Mouse (Mus musculus) frontal cortex, adult (tissue): ENCODE measurements at regions not wholly inside any gene's neighbourhood (a gene's known extent, or its start where the extent isn't known, plus 50 kb on each side); places are given as distances from the start of the nearest gene placed in this dataset.

Experiments
- ATAC-seq: cut with Nextera tagmentation; 2 replicates; pipeline ENCODE4 v1.9.2; 2017; ENCODE audit warnings: mild to moderate bottlenecking, moderate library complexity, mixed read lengths; ENCODE audit not compliant: low TSS enrichment

DNA sequence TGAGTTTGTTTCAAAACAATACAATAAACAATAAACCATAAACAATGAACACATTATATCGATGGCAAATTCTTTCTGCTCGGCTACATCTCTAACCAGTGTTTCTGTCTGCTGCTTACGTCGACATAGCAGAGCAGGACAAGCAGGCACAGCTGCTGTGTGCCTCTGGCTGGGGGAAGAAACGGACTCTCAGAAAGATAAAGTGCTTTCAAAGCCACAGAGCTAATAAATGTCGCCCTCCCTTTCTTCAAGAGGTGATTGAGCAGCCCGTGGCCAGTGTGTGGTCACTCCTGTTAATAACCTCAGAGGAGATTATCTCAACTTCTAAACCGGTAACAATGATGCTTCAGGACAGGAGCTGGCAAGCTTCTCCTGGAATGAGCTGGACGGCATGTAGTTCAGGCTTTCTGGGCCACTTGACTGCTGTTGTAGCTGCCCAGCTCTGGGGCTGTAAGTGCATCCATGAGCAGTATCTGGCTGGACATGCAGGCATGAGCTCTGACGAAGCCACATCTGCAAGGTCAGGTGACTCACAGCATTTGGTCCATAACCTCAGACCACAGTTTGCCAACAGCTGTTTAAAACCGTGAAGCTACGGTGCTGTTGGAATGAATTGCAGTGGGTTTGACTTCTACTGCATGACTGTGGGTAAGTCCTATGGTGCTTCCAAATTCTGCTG, 55.6 kb downstream of the Evx1 start:
- no peak for ATAC-seq

DNA sequence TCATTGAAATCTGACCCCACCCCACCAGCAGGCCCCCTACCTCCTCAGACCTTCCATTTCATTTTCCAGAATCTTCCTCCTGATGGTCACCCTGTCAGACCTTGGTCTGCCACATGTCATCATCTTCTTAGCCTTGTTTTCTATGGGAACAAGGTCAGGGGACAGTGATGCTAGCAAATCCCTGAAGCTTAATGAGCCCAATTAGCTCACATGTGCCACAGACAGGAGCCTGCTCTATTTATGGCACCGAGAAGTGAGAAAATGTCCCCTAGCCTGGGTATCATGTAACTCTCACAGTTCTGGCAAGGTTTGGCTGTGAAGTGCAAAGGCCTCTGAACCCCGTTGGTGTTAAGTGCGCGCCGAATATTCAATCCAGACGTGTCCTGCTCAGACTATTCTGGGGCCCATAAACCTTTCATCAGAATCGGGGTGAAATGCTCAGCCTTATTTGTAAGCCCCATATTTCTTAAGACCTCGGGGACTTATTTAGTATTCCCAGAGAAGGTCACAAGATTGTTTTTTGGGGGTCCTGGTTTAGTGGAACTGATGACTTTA, 57.6 kb downstream of the Evx1 start:
- ATAC-seq: no peak

DNA sequence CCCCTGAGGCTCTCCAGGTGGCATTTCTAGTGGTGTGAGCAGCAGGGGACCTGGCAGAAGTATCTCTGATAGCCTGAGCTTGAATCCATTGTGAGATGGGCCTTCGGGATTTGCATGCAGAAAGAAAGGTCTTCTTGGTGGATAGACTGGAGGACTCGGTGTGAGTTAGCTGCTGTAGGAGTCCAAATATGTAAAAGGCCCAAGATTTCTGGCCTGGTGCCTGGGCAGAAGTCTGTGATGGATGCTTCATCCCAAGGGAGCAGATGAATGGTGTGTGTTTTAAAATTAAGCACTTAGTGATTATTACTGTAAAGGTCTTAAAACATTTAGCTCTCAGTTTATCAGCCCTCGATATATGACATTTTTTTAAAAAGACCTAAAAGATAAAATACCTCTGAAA, 65.8 kb downstream of the Evx1 start:
- no peak for ATAC-seq

GRCm38 (mm10) chr6:52379588-52379987, 66.3 kb downstream of the Evx1 start:
- ATAC-seq: no peak

- ATAC-seq: no peak
Measured at GRCm38 (mm10) chr6:52385044-52385443, 71.7 kb downstream of the Evx1 start.

- no peak for ATAC-seq
Measured at GRCm38 (mm10) chr6:52401404-52401803, 88.1 kb downstream of the Evx1 start.

DNA sequence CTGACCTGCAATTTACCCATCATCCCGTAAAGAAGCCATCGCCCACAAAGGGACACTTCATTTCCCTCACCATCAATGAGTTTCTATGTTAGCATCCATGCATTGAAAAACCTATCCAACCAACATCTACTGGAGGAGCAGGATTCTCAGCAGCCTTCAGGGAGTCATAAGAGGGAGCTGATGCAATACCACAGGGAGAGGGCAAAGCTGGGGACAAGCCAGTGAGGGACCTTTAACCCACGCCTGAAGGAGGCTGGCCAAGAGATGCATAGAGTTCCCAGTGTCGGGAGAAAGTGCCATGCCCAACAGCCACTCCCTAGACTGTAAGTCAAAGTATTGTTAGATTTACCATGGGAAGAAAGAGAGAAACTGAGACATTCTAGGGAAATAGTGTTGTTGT, 96.7 kb downstream of the Evx1 start:
- no peak for ATAC-seq

GRCm38 (mm10) chr6:52410711-52411110, 97.4 kb downstream of the Evx1 start:
- no peak for ATAC-seq

- ATAC-seq: no peak
Measured at GRCm38 (mm10) chr6:52411302-52411701, 98.0 kb downstream of the Evx1 start.

DNA sequence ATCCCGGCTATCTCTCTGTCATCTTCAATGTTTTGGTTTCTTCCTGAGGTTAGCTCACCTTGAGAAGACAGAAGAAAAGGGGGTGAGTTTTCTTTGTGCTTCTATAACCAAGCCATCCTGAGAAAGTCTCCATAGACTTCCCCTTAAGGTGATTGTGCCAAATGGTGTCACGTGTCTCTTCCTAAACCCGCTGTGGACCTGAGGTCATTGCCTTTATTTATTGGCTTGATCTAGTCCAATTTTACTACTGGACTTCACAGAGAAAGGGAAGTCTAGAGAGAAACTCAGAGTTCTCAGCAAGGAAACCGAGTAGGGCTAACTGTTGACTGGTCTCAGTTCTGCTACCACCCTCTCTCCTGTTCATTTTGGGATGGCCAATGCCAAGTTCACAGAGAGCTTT, 100.3 kb downstream of the Evx1 start:
- no peak for ATAC-seq

DNA sequence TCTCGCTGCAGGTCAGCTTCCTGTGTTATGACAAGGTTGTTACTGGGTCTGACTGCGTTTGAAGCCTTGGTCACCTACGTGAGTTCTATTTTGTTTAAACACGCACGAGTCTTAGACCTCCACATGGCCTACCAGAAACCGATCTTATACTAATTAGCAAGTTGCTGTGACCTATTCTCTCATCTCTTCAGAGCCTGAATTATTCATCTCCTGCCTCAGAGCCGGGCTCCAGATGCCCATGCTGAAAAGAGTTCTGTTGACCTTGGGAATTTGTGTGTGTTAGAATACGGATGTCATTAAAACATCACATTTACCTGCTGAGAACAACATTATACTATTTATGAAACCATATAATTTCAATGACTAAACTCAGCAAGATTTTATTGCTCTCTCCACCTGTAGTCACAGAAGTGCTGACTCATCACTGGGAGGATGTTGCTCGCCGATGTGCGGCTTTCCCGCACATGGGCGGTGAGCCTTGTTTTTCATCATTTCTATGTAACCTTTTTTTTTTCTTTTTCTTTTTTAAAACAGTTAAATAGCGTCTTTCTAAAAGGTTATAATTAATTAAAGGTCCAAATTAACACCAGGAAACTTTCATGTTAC, 102.1 kb downstream of the Evx1 start:
- ATAC-seq: no peak

DNA sequence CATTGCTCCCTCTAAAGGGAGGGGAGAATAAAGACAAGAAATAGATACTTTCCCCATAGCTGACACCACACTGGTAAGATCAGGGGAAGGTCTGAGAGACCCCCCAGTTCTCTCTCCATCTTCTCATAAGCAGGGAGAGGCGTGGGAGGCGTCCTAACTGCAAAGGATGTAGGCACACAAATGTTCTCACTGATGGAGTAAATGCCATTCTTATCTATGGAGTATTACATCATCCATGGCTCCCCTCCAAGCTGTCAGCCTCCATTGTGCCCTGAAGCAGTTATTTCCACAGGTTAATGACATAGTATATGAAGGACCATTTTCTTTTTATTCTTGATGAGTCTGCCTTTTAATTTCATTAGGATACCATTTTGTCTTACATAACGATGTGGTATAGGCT, 103.2 kb downstream of the Evx1 start:
- ATAC-seq: no peak

GRCm38 (mm10) chr6:52417439-52418124, 104.3 kb downstream of the Evx1 start:
- no peak for ATAC-seq

DNA sequence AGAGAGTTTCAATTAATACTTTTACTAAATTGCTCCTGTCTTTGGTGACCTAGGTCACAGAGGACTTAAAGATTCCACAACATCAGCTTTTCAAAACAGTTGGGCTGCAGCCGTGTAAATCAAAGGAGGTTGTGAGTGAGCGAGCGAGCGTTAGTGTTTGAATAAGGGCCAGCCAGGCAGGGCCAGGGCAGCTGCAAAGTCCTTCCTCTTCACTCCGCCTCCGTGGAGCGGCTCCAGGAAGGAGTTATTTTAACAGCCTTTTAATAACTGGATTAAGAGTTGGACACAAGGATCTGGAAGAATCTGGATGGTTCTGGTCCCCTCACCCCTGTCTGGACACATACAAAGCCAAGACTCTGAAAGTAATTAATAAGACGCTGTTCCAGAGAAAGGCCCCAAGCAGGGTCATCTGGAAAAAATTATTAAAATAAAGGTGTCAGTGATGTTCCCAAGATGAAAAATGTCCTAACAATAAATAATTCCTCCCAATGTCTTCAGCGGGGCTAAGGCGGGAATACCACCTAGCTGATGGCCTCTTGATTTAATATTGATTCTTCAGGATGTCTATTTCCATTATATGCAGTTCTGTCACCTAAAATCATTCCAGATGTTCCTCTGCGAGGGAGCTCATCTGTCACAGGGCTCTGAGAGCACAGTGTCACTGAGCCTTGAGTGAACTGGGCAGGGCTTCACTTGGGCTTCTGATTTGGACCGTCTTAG, 105.3 kb downstream of the Evx1 start:
- no peak for ATAC-seq

- no peak for ATAC-seq
Measured at GRCm38 (mm10) chr6:52420276-52420970, 107.1 kb downstream of the Evx1 start.

- ATAC-seq: no peak
Measured at GRCm38 (mm10) chr6:52421771-52422170, 108.5 kb downstream of the Evx1 start.

- ATAC-seq: no peak
Measured at GRCm38 (mm10) chr6:52422686-52423085, 109.4 kb downstream of the Evx1 start.

DNA sequence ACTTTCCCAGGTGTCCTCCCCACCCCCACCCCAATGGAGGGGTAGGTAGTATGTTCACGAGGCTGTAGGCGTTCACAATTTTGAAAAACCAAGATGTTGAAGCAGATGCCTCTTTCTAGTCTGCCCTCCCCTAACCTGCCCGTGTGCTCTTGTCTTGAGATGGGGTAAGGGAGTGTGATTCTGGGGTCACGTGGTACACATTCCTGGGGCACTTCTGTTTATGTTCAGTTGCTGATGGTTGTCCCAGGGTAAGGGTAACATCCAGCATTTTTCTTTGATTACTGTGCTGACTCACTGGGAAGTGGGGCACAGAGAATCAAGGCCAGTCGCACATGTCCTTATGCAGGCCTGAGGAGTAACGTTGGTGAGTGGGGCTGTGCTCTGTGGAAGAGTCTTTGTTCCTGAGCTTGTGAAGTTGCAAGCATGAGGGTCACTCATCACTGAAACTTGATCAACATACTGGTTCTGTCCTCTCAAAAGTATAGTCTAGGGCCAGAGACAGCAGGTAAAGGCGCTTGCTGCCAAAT, 110.3 kb downstream of the Evx1 start:
- no peak for ATAC-seq

- ATAC-seq: no peak
Measured at GRCm38 (mm10) chr6:52424440-52424839, 111.1 kb downstream of the Evx1 start.

DNA sequence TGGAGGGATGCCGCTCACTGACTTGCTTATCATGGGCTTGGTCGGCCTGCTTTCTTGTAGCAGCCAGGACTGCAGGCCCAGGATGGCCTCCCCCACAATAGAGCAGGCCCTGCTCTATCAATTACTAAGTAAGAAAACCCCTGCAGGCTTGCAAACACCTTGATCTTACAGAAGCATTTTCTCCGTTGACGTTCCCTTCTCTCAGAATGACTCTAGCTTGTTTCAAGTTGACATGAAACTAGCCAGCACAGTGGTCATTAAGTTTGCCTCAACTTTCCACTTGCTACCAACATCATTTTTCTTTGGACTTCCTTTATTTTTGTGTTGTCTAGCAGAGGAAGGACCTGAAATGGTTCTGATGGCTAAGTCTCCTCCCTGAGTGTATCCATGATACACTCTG, 111.8 kb downstream of the Evx1 start:
- no peak for ATAC-seq

DNA sequence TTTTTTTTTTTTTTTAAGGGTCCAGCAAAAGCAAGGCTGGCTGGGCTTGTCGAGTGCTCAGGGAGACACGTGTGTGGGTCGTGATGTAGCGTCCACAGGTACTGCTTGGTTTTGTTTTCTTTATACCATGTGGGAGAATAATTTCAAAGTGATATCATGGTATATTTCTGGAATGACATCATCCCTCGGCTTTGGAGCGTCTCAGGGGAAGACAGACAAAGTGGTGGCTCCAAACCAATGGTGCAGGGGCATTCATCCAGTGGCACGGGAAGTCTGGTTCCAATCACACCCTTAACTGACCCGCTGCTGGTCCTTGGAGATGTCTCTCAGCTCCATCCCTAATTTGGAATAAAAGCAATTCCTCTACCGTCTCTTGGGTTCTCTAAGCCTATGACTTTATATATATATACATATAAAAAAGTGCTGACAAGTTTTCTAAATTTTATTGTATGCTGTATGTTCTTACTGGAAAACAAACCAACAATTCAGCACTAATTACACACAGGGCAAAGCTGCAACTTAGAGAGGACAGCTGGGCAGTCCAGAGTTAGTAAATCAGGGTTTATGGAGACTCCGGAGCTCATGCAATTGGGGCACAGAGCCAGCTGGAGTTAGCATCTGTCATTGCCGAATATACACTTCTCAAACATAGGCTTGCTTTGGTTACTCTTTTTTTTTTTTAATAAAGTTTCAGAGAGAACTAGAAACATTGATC, 115.3 kb downstream of the Evx1 start:
- ATAC-seq: no peak
